Mouse (Mus musculus) cerebellum, adult 9-11 months (tissue): ENCODE data around the gene Smap1.
A peak's percentile ranks its signal among the peaks of the same experiment; 100 is the strongest.

Experiments used
- DNase-seq: peaks from one replicate; pipeline ENCODE4 v3.0.0; 2022

Smap1 gene

GRCm38 (mm10) chr1:23919086-23919485, 3.0 kb downstream of the Smap1 start:
- peak; percentile 35 for DNase-seq

DNA sequence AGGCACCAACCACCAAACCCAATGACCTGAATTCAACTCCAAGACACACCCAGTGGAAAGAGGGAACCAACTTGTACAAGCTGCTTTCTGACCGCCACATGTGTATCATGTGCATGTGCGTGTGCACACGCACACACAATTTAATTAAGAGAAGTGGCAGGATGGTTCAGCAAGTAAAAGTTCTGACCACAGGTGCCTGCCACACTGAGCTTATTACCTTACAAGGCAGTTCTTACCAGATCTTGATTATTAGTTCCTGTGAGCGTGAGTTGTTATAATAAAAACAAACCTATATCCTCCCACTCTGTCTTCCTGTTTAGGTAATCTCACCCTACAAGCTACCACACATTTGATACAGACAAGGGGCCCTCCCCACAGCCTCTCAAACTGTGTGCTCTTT, 6.6 kb downstream of the Smap1 start:
- DNase-seq: no peak

DNA sequence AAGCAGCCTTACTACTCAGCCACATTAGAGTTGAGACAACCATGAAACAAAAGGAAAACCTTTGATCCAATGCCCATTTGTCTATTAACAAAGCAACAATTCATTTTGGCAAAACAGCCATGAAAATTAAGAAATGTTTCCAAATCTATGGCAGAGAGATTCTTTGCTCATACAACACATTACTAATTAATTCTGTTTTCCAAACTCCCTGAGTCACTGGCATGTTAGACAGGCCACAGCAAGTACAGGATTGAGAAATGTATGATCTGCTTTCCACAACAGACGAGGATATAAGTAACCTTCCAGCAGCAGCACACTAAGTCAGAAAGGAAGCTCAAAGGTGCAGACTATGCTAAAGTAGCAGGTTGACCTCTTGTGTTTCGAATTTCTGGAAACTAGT, 9.1 kb downstream of the Smap1 start:
- DNase-seq: no peak

DNA sequence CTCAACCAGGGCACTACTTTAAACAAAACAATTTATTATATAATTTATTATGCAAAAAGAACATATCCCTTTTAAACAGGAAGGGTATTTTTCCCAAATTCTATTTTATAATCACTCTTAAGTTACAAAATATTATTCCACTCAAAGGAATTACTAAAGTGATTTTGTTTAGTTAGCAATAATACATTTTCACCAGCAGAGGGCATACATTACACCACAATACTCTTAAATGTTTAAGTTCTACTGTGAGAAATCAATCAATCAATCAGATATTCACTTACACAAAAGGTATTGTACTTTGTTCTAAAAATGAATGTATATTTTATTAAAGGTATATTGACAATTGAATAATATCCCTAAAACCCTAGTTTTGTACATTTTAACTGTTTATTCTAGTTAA, 16.0 kb downstream of the Smap1 start:
- DNase-seq: no peak

- DNase-seq: no peak
These were observed 18.8 kb downstream of the Smap1 start for GRCm38 (mm10) chr1:23903340-23903739.

- DNase-seq: no peak
These were observed 19.4 kb downstream of the Smap1 start for GRCm38 (mm10) chr1:23902736-23903135.

DNA sequence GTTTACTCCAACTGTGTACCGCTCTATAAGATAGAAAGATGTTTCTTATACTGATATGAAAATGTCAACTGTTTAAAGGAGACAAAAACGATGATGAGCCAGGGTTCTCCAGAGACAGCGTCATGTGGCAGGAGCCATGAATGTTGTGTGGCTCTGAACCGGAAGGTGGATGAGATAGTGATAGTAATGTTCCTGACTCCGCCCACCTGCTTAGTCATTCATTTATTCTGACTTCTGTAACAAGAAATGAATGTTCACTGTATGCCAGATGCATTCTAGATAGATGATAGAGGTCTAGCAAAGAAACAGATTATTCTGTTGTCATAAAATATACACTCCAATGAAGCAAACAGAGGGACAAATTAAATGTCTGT, 22.5 kb downstream of the Smap1 start:
- DNase-seq: no peak

- no peak for DNase-seq
These were observed 23.0 kb downstream of the Smap1 start for GRCm38 (mm10) chr1:23899020-23899646.

GRCm38 (mm10) chr1:23892072-23892471, 30.0 kb downstream of the Smap1 start:
- no peak for DNase-seq

DNA sequence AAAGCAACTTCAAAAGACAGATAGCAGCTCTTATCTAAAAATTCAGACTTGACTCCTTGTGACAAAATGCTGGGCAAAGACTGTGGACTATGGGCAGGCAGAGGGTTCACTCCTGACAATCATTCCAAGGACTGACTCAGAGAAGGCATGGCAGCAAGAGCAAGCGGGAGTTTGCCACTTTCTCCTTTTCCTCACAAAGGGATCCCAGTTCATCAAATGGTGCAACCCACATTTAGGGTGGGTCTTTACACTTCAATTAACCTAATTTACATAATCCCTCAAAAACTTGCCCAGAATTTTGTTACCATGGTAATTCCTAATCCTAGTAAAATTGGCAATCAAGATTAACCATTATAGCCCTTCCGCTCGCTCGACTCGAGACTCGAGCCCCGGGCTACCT, 37.2 kb downstream of the Smap1 start:
- DNase-seq: no peak

- DNase-seq: peak; percentile 20
These were observed 37.9 kb downstream of the Smap1 start for GRCm38 (mm10) chr1:23884087-23884668.

DNA sequence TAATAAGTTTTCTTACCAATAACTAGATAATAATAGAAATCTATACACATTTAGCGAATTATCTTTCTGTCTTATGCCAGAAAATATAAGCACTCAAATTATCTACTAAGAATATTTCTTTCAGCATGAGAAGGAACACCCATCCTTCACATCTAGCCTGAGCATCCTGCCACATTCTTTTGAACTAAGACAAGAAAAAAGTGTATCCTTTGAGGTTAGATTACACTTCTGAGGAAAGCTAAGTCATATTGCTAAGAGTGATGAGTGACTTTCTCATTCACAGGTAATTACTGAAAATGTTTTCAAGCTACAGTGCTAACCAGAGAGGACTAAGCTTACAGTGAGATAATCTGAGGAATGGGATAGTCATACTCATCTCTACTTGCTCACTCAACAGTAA, 39.4 kb downstream of the Smap1 start:
- DNase-seq: no peak

- DNase-seq: no peak
These were observed 49.9 kb downstream of the Smap1 start for GRCm38 (mm10) chr1:23872194-23872593.

DNA sequence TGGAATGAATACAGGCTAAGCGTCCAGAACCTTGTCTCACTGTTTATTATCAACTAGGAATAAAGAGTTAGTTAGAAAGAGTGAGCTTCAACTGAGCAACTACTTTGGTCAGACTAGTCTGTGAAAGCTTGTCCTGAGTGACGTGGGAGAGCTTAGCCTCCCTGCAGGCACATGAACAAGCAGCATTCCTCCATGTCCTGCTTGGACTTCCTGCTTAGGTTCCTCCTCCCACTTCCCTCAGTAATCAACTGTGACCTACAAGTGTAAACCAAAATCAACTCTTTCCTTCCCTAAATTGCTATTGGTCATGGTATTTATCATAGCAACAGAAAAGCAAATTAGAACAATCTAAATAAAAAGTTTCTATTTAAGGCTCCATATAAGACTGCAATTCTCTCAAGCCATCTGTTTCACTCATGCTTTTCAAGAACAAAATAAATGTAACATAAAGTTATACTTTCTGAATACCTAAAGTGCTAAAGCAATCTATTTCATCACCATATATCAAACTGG, 54.7 kb downstream of the Smap1 start:
- no peak for DNase-seq

DNA sequence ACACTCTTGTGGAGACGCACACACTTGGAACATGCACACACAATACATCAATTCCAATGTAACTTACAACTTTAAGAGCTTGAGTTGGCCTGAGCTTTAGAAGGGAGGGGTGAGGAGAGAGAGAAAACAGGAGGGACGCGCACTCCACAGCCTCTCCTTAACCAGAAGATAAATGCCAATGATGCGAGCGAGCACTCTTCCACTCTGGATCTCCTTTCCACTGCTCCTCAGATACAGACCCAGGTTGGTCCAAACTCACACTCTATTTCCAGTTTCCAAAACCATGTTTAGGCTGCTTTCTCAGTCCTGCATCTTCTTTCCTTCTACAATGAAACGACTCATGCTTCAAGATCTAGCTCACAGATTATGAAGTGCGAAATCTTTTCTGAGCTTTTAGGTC, 56.6 kb downstream of the Smap1 start:
- DNase-seq: no peak

DNA sequence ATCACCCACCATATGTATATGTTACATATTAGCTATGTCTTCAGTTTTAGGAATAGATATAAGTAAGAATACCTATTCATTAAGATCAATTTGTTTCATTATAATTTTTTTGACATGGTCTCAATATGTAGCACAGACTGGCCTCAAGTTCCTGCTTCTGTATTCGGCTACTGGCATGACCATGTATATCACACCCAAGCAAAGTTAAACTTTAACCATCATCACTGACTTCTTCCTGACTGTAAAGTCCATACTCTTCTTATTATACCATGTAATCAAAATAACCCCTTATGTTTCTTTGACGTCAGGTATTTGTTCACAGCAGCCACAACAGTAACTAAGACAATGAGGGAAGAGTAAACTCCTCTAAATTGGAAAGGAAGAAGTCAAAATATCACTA, 61.2 kb downstream of the Smap1 start:
- DNase-seq: no peak

DNA sequence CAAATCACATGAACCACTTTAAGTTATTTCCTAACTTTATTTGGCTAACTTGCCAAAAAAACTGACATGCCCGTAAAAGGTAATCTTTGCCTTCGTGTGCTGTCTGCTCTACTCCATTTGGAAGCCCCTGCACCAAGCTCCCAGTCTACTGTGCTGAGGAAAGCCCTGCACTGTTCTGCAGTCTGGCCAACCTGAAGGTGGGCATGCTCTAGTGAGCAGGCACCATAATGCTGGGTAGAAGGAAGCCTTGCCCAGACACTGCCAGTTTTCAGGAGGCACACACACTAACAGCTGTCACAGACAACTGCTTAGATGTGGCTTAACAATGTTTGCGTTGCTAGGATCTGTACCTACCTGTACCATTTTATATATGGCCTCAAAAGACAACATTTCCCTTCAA, 66.5 kb downstream of the Smap1 start:
- DNase-seq: no peak

DNA sequence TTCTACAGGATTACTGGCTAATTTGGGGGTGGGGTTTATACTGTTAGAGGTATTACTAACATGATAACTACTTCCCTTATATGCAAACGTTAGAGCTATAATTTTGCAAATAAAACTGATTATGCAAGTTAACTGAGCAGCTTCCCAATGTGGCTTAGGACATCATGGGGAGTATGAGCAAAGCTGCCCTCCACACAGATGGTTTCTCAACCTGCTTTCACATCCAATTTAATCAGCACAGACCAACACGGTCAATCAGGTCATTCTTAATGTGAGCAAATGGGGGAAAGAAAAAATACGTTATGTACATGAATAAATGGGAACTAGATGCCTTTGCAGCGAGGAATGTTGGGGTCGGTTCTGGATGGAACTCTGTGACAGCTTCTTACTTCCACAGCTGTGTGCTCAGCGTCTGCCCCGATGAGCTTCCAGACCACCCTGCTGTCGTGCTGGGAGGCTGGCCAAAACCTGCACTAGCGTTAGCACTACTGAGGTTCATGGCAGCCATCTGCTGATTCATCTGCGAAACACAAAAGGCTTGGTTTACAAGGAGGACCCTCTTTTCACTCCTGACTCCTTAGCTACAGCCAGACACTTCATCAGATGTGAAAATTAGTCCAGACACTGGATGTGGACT, 76.0 kb downstream of the Smap1 start:
- peak; percentile 91 for DNase-seq

DNA sequence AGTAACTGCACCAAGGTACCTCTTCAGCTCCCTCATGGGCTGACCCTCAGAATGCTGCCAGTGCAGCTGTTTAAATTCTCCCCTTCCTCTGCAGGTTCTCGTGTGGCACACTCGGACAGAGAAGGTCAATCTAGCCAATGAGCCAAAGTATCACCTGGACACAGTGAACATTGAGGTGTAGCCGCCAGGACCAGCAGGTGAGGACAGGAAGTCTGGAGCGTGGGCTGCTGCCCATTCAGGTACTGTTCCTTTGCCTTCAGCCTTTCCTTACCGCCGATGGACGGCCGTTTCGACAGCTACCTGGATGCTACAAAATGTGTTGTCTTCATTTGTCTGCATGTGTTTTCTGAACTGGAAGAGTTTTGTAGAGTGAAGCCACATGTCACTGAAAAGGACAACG, 77.1 kb downstream of the Smap1 start:
- peak; percentile 75 for DNase-seq

- no peak for DNase-seq
These were observed 78.3 kb downstream of the Smap1 start for GRCm38 (mm10) chr1:23843790-23844189.

- no peak for DNase-seq
These were observed 79.5 kb downstream of the Smap1 start for GRCm38 (mm10) chr1:23842629-23843028.

DNA sequence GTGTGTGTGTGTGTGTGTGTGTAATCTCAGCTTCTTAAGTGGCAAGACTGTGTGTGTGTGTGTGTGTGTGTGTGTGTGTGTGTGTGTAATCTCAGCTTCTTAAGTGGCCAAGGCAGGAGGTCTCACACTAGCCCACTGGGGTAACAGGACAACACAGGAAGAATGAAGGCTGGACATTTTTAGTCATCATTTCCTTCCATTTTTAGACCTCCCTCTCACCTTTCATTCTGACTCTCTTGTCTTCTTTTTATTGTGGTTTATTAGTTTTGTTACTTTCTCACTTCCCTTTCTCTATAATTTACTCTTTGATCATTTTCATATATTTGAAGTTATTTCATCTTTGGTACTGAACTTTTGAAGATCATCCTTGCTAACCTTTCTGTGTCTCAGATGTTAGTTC, 81.2 kb downstream of the Smap1 start:
- no peak for DNase-seq

DNA sequence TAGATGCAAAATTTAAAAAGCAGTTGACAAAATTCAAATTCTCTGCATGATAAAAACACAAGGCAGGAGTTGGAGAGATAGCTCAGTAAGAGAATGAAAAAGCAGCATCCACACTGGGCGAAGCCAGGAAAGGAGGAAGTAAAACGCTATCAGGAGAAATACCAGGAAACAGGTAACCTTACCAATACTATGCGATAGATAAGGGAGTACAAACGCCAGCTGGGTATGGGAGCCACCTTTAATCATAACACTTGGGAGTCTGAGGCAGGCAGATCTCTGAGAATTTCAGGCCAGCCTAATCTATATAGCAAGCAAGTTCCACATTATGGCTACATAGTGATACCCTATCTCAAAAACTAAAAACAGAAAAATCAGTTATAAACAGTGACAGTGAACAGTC, 85.5 kb downstream of the Smap1 start:
- DNase-seq: no peak

GRCm38 (mm10) chr1:23834819-23835218, 87.3 kb downstream of the Smap1 start:
- no peak for DNase-seq

DNA sequence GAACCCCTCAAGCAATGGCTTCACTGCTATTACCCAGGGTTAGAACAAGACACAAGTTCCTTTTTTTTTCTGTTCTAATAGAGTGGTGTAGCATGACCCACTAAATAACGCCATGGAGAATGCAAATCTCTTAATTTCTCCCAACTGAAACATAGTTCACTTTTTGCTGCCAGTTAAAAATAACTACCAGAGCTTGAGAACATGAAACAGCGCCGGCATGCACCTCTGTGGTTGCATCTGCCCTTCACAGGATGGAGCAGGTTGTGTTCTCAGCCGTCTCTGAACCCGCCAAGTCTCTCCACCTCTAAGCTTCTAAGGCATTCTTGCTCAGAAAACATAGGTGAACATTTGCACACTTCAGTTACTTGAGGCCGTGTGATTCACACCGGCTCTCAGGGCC, 87.9 kb downstream of the Smap1 start:
- DNase-seq: no peak
